Mouse (Mus musculus): Measurements from ENCODE around the gene Clca2.

The Clca2 gene

GRCm38 (mm10) chr3:145099291-145099690 is at the start of gene Clca2:
Gene Clca2 (minus strand): TSS chr3:145099443.
- DNase-seq: peak; percentile 89

GRCm38 (mm10) chr3:145147952-145148351 is 48.7 kb upstream of the Clca2 start:
- no peak for DNase-seq

DNA sequence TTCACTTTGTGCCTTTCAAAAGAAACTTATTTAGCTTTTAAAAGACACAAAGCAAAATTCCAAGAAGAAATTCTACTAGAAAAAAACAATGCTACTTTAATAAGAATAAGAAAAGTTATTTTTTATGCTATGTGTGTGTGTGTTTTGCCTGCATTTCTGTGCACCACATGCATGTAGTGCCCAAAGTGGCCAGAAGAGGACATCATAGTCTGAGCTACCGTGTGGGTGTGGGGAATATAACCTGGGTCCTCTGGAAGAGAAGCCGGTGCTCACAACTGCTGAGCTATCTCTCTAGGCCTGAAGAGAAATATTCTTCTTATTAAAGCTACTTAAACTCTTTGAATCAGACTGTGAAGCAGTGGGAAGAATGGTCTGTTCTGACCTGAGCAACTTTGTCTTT is 48.2 kb upstream of the Clca2 start:
- DNase-seq: no peak

DNA sequence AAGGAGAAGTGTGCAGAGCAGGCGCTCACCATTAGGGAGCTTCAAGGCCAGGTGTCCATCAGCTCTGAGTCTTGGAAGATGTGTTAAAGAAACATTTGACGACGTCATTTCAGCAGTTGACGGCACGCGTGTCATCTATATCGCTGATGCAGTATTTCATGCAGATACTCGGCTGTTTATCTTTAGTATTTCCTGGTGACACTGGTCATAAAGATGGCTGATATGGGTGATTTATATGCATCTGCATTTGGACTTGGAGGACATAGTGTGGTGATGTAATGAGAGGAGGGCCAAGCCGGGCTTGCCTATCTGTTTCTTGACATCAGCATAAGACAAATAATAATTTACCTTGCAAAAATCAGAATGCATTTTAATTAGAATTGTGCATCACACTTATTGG is 47.6 kb upstream of the Clca2 start:
- no peak for DNase-seq

DNA sequence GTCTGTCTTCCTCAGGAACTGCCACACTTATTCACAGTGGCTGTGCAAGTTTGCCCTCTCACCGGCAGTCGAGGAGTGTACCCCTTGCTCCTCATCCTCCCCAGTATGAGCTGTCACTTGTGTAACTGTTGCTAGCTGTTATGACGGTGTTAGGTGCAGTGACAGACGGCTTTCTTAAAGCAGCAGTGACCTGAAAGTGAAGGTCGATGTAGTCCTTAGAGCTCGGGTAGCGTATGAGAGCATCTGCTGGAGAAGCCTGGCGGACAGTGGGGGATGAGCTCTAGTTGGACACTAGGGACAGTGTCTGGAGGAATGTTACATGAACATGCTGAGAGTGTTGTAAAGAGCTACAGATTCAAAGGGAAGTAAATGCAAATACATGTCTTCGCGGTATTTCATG is 44.6 kb upstream of the Clca2 start:
- DNase-seq: no peak

DNA sequence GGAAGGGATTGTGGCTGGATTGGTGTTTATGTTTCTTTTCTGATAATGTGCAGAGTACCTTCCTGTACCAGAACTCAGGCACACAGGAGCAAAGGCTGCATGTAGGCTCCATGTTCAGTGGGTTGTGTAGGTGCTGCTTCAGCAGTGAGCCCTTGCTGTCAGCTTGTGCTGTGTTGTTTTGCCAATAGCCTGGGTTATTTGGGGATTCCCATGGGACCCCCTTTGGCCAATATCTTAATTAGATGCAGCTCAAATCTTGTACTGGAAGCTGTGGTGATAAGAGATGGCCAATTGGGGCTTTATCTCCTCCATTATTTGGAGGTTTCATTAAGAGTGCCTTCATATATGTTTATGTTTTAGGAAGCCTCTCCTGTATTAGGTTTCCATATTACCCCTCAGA is 43.7 kb upstream of the Clca2 start:
- no peak for DNase-seq

DNA sequence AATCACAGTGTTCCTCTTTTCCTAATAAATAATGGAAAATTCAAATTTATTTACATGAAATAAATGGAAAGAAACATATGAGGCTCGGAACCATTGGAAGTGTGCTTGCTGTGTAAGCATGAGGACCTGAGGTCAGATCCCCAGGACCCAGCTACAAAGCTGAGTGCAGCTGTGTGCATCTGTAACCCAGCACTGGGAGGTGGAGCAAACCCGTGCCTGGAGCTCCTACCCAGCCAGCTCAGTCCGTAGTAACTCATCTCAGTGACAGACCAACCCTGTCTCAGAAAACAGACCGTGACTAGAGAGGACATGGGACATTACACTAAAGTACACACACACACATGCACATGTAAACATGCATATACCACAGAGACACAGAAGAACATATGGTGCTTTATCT is 41.0 kb upstream of the Clca2 start:
- no peak for DNase-seq

- DNase-seq: no peak
Observed at GRCm38 (mm10) chr3:145131210-145131868, 32.1 kb upstream of the Clca2 start.

- no peak for DNase-seq
Observed at GRCm38 (mm10) chr3:145129356-145129755, 30.1 kb upstream of the Clca2 start.

DNA sequence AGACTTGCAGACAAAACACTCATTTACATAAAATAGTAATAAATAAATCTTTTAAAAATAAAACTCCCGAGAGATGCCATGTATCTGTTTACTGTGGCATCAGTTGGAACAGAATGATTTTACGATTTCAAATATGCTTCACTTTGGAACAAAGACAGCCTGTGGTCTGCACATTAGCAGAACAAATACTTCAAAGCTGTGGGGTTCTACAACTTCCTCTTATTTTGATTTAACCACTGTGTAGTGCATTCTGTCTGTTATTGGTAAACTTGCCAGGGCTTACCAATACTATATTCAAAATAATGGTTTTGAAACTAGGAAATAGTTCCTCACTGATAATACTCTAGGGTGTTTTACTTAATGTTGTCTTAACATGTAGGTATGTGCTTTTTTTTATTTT is 27.4 kb upstream of the Clca2 start:
- no peak for DNase-seq

DNA sequence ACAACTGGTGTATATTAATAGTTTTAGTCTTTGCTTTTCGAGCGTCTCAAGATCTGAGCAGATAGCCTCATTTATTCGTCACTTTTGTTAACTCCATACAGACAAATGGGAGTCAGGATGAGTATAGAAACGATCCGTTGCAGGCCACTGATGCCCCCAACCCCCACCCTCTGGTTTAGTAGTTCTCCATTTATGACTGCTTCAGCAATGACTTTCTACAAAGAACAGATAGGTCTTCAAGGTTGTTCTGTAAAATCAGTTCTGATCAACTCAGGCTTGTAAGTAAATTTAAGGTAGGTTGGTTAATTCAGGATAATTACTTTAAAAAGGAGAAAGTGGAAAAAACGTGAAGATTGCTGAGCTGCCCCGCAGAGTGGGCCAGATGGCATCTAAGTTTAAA is 20.2 kb upstream of the Clca2 start:
- no peak for DNase-seq

GRCm38 (mm10) chr3:145119002-145119358 is 19.7 kb upstream of the Clca2 start:
- DNase-seq: no peak

- DNase-seq: peak; percentile 100
Observed at GRCm38 (mm10) chr3:145118254-145119001, 19.2 kb upstream of the Clca2 start, which contains the start of gene Odf2l. Gene Odf2l (plus strand): TSS chr3:145118588.

DNA sequence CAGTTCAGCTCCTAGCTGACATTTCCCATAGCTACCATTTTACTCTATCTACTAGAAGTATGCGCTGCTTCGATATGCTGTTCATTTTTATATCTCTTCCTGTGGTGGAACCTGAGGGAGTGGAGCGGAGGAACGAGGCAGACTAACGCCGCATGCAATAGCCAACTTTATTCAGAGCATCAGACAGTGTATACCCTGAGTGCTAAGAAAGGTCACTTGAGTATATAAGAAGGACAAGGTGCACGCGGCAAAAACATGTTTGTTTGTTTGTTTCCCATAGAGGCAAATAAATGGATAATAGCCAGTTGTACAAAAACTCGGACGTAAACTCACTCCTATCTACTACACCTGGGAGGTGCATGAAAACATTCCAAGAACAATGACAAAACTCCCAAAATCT is 18.4 kb upstream of the Clca2 start:
- peak; percentile 76 for DNase-seq

DNA sequence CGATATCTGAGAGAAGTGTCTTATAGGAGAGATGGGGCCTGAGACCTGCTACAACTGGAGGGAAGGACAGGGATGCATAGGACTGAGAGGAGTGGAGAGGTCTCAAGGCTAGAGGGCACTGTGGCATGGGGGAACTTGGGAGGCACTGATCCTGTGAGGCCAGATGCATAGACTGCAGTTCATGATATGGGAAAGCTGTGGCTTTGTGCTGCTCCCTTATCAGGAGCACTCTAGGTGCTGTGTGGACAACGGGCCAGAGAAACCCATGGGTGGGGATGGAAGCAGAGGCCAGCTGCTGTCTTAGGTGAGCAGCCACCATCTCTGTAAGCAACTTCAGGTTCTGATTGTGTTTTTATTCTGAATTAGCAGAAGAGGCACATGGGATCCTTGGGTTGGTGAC is 15.9 kb upstream of the Clca2 start:
- peak; percentile 76 for DNase-seq

GRCm38 (mm10) chr3:145105773-145106504 is 6.7 kb upstream of the Clca2 start:
- DNase-seq: peak; percentile 55

GRCm38 (mm10) chr3:145105076-145105772 is 6.0 kb upstream of the Clca2 start:
- peak; percentile 83 for DNase-seq

- peak; percentile 73 for DNase-seq
Observed at GRCm38 (mm10) chr3:145103770-145104169, 4.5 kb upstream of the Clca2 start.

DNA sequence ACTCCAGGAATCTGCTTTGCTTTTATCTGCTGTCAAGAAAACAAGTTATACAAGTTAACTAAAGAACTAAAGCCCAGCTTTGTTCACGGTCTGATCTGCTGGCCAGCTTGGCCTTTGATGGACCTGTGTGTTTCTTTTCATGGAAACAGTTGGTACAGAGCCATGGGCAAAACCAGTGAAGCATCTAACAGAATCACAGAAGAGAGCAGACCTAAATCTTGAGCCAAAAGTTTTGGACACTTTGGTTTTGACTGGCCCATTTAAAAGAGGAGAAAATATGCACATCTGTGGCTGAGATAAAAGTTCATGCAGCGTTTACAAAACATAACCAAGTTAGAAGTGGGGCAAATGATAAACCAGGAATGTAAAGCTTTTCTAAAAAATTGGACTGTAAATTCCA is 4.1 kb upstream of the Clca2 start:
- no peak for DNase-seq

DNA sequence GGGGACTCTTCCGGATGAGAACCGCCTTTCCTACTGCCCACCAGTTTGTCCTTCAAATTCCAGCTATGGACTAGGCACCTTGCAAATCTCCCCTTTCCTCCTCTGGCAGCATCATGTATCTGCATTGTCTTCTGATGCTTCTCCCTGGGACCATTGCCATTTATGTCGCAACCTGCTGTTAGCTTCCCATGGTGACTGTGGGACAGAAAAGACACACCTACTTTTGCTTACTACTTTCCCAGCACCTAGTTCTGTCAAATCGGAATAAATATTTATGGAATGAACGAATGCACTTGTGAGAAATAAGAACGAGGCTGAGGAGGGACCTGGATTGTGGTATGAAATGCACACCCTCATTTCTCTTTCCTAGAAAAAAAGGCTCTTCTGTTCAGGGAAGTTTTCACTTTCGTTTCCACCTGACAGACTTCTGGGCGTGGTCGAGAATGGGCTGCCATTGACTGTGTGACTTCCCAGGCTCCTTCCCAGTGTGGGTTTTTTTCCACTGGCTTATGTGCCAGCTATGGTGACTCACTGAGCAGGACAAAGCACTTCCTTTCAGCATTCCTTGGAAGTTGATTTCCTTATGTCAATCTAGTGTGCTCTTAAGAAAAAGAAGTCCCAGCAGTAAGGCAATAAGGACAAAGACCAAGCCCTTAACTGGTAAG is 2.8 kb upstream of the Clca2 start:
- peak; percentile 98 for DNase-seq

- DNase-seq: peak; percentile 59
Observed at GRCm38 (mm10) chr3:145087857-145088598, 11.2 kb downstream of the Clca2 start.

GRCm38 (mm10) chr3:145086180-145086579 is 13.1 kb downstream of the Clca2 start:
- peak; percentile 64 for DNase-seq

All from heart, adult 11 months (tissue).